Mouse (Mus musculus) frontal cortex, adult (tissue): Measurements from ENCODE around the gene Sept12.

Experiments used
- ATAC-seq: cut with Nextera tagmentation; 2 replicates; pipeline ENCODE4 v1.9.2; 2017; ENCODE audit warnings: mild to moderate bottlenecking, moderate library complexity, mixed read lengths; ENCODE audit not compliant: low TSS enrichment

Gene Sept12

GRCm38 (mm10) chr16:4997553-4997952, at the start of gene Sept12:
Gene Sept12 (minus strand): TSS chr16:4997852.
- no peak for ATAC-seq

GRCm38 (mm10) chr16:5045322-5045721, 47.7 kb upstream of the Sept12 start:
- ATAC-seq = no peak

GRCm38 (mm10) chr16:5036649-5037234, 39.1 kb upstream of the Sept12 start:
- no peak for ATAC-seq

- ATAC-seq = no peak
These were observed 37.9 kb upstream of the Sept12 start for GRCm38 (mm10) chr16:5035591-5035990.

- no peak for ATAC-seq
These were observed 32.2 kb upstream of the Sept12 start for GRCm38 (mm10) chr16:5029847-5030246.

GRCm38 (mm10) chr16:5024021-5024420, 26.4 kb upstream of the Sept12 start:
- ATAC-seq = no peak

GRCm38 (mm10) chr16:5014578-5014977, 16.9 kb upstream of the Sept12 start:
- ATAC-seq = no peak

- ATAC-seq = peak; percentile 98
These were observed 15.6 kb upstream of the Sept12 start, which contains the start of gene Rogdi for GRCm38 (mm10) chr16:5013054-5013838. Gene Rogdi (minus strand): TSS chr16:5013553.

GRCm38 (mm10) chr16:5012036-5013005, 14.7 kb upstream of the Sept12 start:
- no peak for ATAC-seq

- ATAC-seq = no peak
These were observed 13.6 kb upstream of the Sept12 start for GRCm38 (mm10) chr16:5011285-5011684.

GRCm38 (mm10) chr16:5010371-5010935, 12.8 kb upstream of the Sept12 start:
- no peak for ATAC-seq

- no peak for ATAC-seq
These were observed 10.4 kb upstream of the Sept12 start for GRCm38 (mm10) chr16:5008076-5008475.

GRCm38 (mm10) chr16:5007492-5007891, 9.8 kb upstream of the Sept12 start:
- ATAC-seq = no peak

GRCm38 (mm10) chr16:5007067-5007466, 9.4 kb upstream of the Sept12 start, which contains the start of gene Smim22:
Gene Smim22 (plus strand): TSS chr16:5007288.
- no peak for ATAC-seq

GRCm38 (mm10) chr16:5000611-5001010, 3.0 kb upstream of the Sept12 start:
- ATAC-seq = no peak

GRCm38 (mm10) chr16:4998984-4999383, 1.3 kb upstream of the Sept12 start:
- no peak for ATAC-seq

GRCm38 (mm10) chr16:4993276-4993675, 4.4 kb downstream of the Sept12 start:
- ATAC-seq = no peak

GRCm38 (mm10) chr16:4984717-4985116, 12.9 kb downstream of the Sept12 start:
- no peak for ATAC-seq

GRCm38 (mm10) chr16:4979755-4980380, 17.8 kb downstream of the Sept12 start:
- ATAC-seq = peak; percentile 39; the same call in 1 of the 2 replicates

GRCm38 (mm10) chr16:4978275-4979051, 19.2 kb downstream of the Sept12 start:
- peak; percentile 72 for ATAC-seq
